Mouse (Mus musculus) urinary bladder, adult 2 months (tissue): Measurements from ENCODE around the gene Ptges2. TPM values are rescaled to one million over a fixed set of nuclear protein-coding genes. Genes with fewer than 3 reads are reported as not detected.
A peak's percentile ranks its signal among the peaks of the same experiment; 100 is the strongest.

Source experiments
- DNase-seq: peaks from one replicate; pipeline ENCODE4 v3.0.0; 2022; ENCODE audit warnings: low spot score
- polyA plus RNA-seq: library from polyadenylated mRNA; depleted of rRNA; stranded (reverse); fragments of >200 nt; gene quantifications from 2 replicates; pipeline ENCODE4 v1.2.3, GENCODE M21; 2012

Ptges2 gene
- polyA plus RNA-seq, 1 experiment, result 32.5 TPM

- DNase-seq, result no peak
These were observed 20.3 kb upstream of the Ptges2 start for GRCm38 (mm10) chr2:32375317-32375940.

- DNase-seq, result no peak
These were observed 18.7 kb upstream of the Ptges2 start for GRCm38 (mm10) chr2:32376963-32377362.

GRCm38 (mm10) chr2:32380001-32380500, 15.6 kb upstream of the Ptges2 start:
- no peak for DNase-seq

- no peak for DNase-seq
These were observed 14.4 kb upstream of the Ptges2 start for GRCm38 (mm10) chr2:32381141-32381774.

- peak; percentile 85 for DNase-seq
These were observed 13.9 kb upstream of the Ptges2 start, which contains the start of gene 1110008P14Rik for GRCm38 (mm10) chr2:32381775-32382223. 1110008P14Rik (minus strand) TSS chr2:32381938.

- DNase-seq, result no peak
These were observed 13.0 kb upstream of the Ptges2 start for GRCm38 (mm10) chr2:32382689-32383088.

GRCm38 (mm10) chr2:32387706-32388490, 7.8 kb upstream of the Ptges2 start, which contains the start of gene Lcn2:
Lcn2 (minus strand) TSS chr2:32388252.
- no peak for DNase-seq

GRCm38 (mm10) chr2:32389157-32389556, 6.5 kb upstream of the Ptges2 start:
- DNase-seq, result no peak

- no peak for DNase-seq
These were observed 4.8 kb upstream of the Ptges2 start for GRCm38 (mm10) chr2:32390871-32391270.

- no peak for DNase-seq
These were observed 3.6 kb upstream of the Ptges2 start for GRCm38 (mm10) chr2:32392063-32392462.

GRCm38 (mm10) chr2:32394973-32395372, 723 bp upstream of the Ptges2 start:
- no peak for DNase-seq

GRCm38 (mm10) chr2:32395946-32396621, 388 bp downstream of the Ptges2 start:
- DNase-seq, result peak; percentile 82

GRCm38 (mm10) chr2:32396695-32397094, 999 bp downstream of the Ptges2 start:
- no peak for DNase-seq

- DNase-seq, result peak; percentile 72
These were observed 9.0 kb downstream of the Ptges2 start for GRCm38 (mm10) chr2:32404663-32405062.

GRCm38 (mm10) chr2:32407144-32407824, 11.6 kb downstream of the Ptges2 start:
- DNase-seq, result no peak

GRCm38 (mm10) chr2:32408429-32409424, 13.0 kb downstream of the Ptges2 start:
- no peak for DNase-seq

- DNase-seq, result no peak
These were observed 15.7 kb downstream of the Ptges2 start for GRCm38 (mm10) chr2:32411407-32411806.

- no peak for DNase-seq
These were observed 17.2 kb downstream of the Ptges2 start for GRCm38 (mm10) chr2:32412742-32413531.

GRCm38 (mm10) chr2:32413936-32414335, 18.2 kb downstream of the Ptges2 start:
- DNase-seq, result no peak
